Mouse (Mus musculus) olfactory bulb, adult 2 months (tissue): ENCODE results near the gene Gm10190.

Source experiments
- CTCF ChIP-seq: fragments of 200-500 bp; IDR thresholded peaks from 2 replicates; pipeline ENCODE4 v1.5.1; 2012; ENCODE audit warnings: low read depth, mild to moderate bottlenecking, low read length, moderate library complexity; ENCODE audit not compliant: insufficient read depth
- POLR2A ChIP-seq: fragments of 200-500 bp; IDR thresholded peaks from 2 replicates; pipeline ENCODE4 v1.6.1; 2012; ENCODE audit warnings: mild to moderate bottlenecking, low read depth, low read length, moderate library complexity; ENCODE audit not compliant: insufficient read depth

DNA sequence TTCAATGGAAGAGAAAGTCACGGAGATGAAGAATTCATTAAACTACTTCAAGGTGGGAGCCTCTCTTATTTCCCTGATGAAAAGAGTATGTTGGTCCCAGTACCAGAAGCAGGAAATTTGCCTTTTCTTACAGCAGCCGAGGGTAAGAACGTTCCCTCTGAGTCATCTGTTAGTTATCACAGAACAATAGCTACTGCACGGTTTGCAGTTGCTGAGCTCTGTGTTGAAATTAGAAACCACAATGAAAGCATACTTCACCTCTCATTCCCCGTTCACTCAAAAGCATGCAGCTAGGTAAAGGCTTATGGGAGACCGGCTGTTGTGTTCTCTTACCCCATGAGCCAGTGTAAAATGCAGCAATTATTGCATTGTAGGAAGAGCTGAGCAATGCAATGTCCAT is 26.1 kb downstream of the Gm10190 start:
- TF ChIP-seq CTCF (no peak), POLR2A (no peak)
